Mouse (Mus musculus) WW6 (cell line): ENCODE measurements at regions not wholly inside any gene's neighbourhood (a gene's known extent, or its start where the extent isn't known, plus 50 kb on each side); places are given as distances from the start of the nearest gene placed in this dataset.
"Not testable (repeated sequence)": the region's sequence is repeated elsewhere in the genome, so short reads cannot be mapped to it uniquely, and the experiment has no call there.

Source experiments
- DNase-seq: peaks from one replicate; pipeline ENCODE4 v3.0.0-alpha.2; 2013; ENCODE audit warnings: low read depth, low spot score

GRCm38 (mm10) chr16:20860606-20861005 is 126.3 kb upstream of the Thpo start:
- DNase-seq, result not testable (repeated sequence)

GRCm38 (mm10) chr16:20854696-20855213 is 120.4 kb upstream of the Thpo start:
- DNase-seq, result no peak

- DNase-seq, result no peak
Observed at GRCm38 (mm10) chr16:20838151-20838550, 103.8 kb upstream of the Thpo start.

- DNase-seq, result no peak
Observed at GRCm38 (mm10) chr16:20836866-20837265, 102.6 kb upstream of the Thpo start.

GRCm38 (mm10) chr16:20833838-20834237 is 99.5 kb upstream of the Thpo start:
- DNase-seq, result not testable (repeated sequence)

- DNase-seq, result no peak
Observed at GRCm38 (mm10) chr16:20833301-20833700, 99.0 kb upstream of the Thpo start.

- DNase-seq, result no peak
Observed at GRCm38 (mm10) chr16:20829732-20830435, 95.6 kb upstream of the Thpo start.

GRCm38 (mm10) chr16:20828996-20829731 is 94.9 kb upstream of the Thpo start:
- no peak for DNase-seq

- no peak for DNase-seq
Observed at GRCm38 (mm10) chr16:20824226-20824625, 89.9 kb upstream of the Thpo start.

GRCm38 (mm10) chr16:20820939-20821338 is 86.6 kb upstream of the Thpo start:
- no peak for DNase-seq

GRCm38 (mm10) chr16:20819568-20819967 is 85.3 kb upstream of the Thpo start:
- no peak for DNase-seq

- no peak for DNase-seq
Observed at GRCm38 (mm10) chr16:20818711-20819189, 84.4 kb upstream of the Thpo start.

- DNase-seq, result no peak
Observed at GRCm38 (mm10) chr16:20814976-20815375, 80.7 kb upstream of the Thpo start.

GRCm38 (mm10) chr16:20814240-20814639 is 79.9 kb upstream of the Thpo start:
- no peak for DNase-seq

- not testable (repeated sequence) for DNase-seq
Observed at GRCm38 (mm10) chr16:20812025-20812424, 77.7 kb upstream of the Thpo start.

GRCm38 (mm10) chr16:20810322-20810721 is 76.0 kb upstream of the Thpo start:
- no peak for DNase-seq

GRCm38 (mm10) chr16:20808263-20808662 is 74.0 kb upstream of the Thpo start:
- no peak for DNase-seq

GRCm38 (mm10) chr16:20806739-20807138 is 72.4 kb upstream of the Thpo start:
- no peak for DNase-seq

- no peak for DNase-seq
Observed at GRCm38 (mm10) chr16:20805793-20806192, 71.5 kb upstream of the Thpo start.

- no peak for DNase-seq
Observed at GRCm38 (mm10) chr16:20805086-20805485, 70.8 kb upstream of the Thpo start.

GRCm38 (mm10) chr16:20804601-20805017 is 70.3 kb upstream of the Thpo start:
- DNase-seq, result peak; percentile 58

GRCm38 (mm10) chr16:20803278-20803930 is 69.1 kb upstream of the Thpo start:
- no peak for DNase-seq
